Mouse (Mus musculus): ENCODE results near the gene Cln6. TPM values are rescaled to one million over a fixed set of nuclear protein-coding genes. Genes with fewer than 3 reads are reported as not detected.
"Not testable (repeated sequence)": the region's sequence is repeated elsewhere in the genome, so short reads cannot be mapped to it uniquely, and the experiment has no call there.

The Cln6 gene
- total RNA-seq, 2 experiments from 2014 or later, result 14.4 to 18.6 TPM

DNA sequence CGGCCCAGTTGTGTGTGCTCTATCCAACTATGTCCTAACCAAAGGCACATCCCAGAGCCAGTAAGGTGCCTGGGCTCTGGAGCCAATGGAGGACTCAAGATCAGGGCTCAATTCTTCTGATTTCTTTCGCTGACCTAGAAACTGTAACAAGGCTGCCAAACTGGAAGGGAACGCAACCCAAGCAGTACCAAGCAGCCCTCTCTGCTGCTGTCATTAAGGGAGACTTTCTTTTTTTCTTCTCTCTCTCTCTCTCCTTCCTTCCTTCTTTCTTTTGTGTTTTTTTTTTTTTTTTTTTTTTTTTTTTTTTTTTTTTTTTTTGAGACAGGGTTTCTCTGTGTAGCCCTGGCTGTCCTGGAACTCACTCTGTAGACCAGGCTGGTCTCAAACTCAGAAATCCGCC is 30.7 kb downstream of the Cln6 start:
- intact Hi-C loops (cut with DNase I); DNase-seq: not testable (repeated sequence)

GRCm38 (mm10) chr9:62870728-62871127 is 32.1 kb downstream of the Cln6 start:
- intact Hi-C loops (cut with DNase I), result no loop called here

GRCm38 (mm10) chr9:62876966-62877616 is 38.5 kb downstream of the Cln6 start:
- intact Hi-C loops (cut with DNase I), result no loop called here

More at GRCm38 (mm10) chr9:62870728-62871127, 32.1 kb downstream of the Cln6 start:
- no peak for DNase-seq

GRCm38 (mm10) chr9:62877825-62878224 is 39.2 kb downstream of the Cln6 start:
- intact Hi-C loops (cut with DNase I), result no loop called here
- DNase-seq, result no peak

More at GRCm38 (mm10) chr9:62876966-62877616, 38.5 kb downstream of the Cln6 start:
- DNase-seq, result no peak

GRCm38 (mm10) chr9:62881871-62882270 is 43.3 kb downstream of the Cln6 start:
- DNase-seq, result peak; percentile 25 to 53
- intact Hi-C loops (cut with DNase I), result no loop called here

DNA sequence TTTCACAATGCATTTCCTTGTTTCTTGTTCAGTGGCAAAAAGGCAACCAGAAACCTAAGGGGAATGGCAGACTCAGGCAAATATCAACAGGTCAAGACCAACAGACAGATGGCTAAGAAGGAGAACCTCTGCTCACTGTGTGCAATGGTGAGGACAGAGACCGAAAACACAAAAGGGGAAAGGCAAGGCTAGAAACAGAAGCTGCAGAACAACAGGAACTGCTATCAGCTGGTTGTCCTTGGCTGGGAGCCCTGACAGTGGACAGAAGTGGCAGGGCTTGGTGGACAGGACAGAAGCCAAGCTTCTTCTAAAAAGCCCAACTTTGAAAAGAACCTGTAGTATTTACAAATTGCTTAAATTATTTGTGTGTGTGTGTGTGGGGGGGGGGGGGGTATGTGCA is 55.9 kb downstream of the Cln6 start:
- DNase-seq, result no peak
- intact Hi-C loops (cut with DNase I), result no loop called here

Other genes starting within 250 kb of the Cln6 start
- gene Itga11, start 161.0 kb upstream of the Cln6 start, total RNA-seq (2021), result 1 to 10 TPM; 3.2 to 3.3 TPM
- gene Fem1b, start 26.9 kb upstream of the Cln6 start, total RNA-seq (2021), result 10 to 100 TPM; 13.6 to 13.8 TPM
- gene Calml4, start 19.3 kb downstream of the Cln6 start, total RNA-seq (2021), result 1 to 10 TPM; 1.2 to 2.7 TPM
- 10 to 100 TPM; 14.5 to 16.1 TPM for gene Pias1, start 149.1 kb downstream of the Cln6 start, total RNA-seq (2021)

All from gastrocnemius, postnatal 36 days (tissue).